Mouse (Mus musculus) forebrain, embryonic 14.5 days (tissue): Measurements from ENCODE around the gene Cbx6. TPM values are rescaled to one million over a fixed set of nuclear protein-coding genes. Genes with fewer than 3 reads are reported as not detected.

Source experiments
- polyA plus RNA-seq: library from polyadenylated mRNA; unstranded; fragments of >200 nt; fragmentation: Nextera tagmentation; extraction: Ambion mirVana; gene quantifications from 2 replicates; pipeline ENCODE4 v1.2.1, GENCODE M21; 2014

Cbx6 gene
- polyA plus RNA-seq, 1 experiment from 2014 or later: 18.1 TPM

Other genes starting within 250 kb of the Cbx6 start
- 0.43 and 0.74 TPM in 2 replicates for gene Dmc1, start 229.6 kb downstream of the Cbx6 start, polyA plus RNA-seq
- 3.4 and 5.3 TPM in 2 replicates for gene Fam227a, start 175.7 kb downstream of the Cbx6 start, polyA plus RNA-seq
- 111 and 118 TPM in 2 replicates for gene Cby1, start 175.5 kb downstream of the Cbx6 start, polyA plus RNA-seq
- gene Tomm22, start 163.8 kb downstream of the Cbx6 start, polyA plus RNA-seq: 299 and 300 TPM in 2 replicates
- gene Josd1, start 146.8 kb downstream of the Cbx6 start, polyA plus RNA-seq: 14.7 and 15.2 TPM in 2 replicates
- gene Gtpbp1, start 143.8 kb downstream of the Cbx6 start, polyA plus RNA-seq: 36.2 and 43.5 TPM in 2 replicates
- gene Sun2, start 92.2 kb downstream of the Cbx6 start, polyA plus RNA-seq: 4.8 and 7.6 TPM in 2 replicates
- gene Dnal4, start 56.8 kb downstream of the Cbx6 start, polyA plus RNA-seq: 96.1 and 101 TPM in 2 replicates
- 7.6 and 8.5 TPM in 2 replicates for gene Nptxr, start 29.9 kb downstream of the Cbx6 start, polyA plus RNA-seq
- not detected in 2 replicates for gene Npcd, start 451 bp downstream of the Cbx6 start, polyA plus RNA-seq
- 4.8 and 5.6 TPM in 2 replicates for gene Apobec3, start 57.0 kb upstream of the Cbx6 start, polyA plus RNA-seq
- gene Cbx7, start 136.4 kb upstream of the Cbx6 start, polyA plus RNA-seq: 1.6 and 2.1 TPM in 2 replicates
- 2.7 and 3.4 TPM in 2 replicates for gene Pdgfb, start 180.3 kb upstream of the Cbx6 start, polyA plus RNA-seq